Mouse (Mus musculus): ENCODE data around the gene Rps27l. TPM values are rescaled to one million over a fixed set of nuclear protein-coding genes. Genes with fewer than 3 reads are reported as not detected.
A peak's percentile ranks its signal among the peaks of the same experiment; 100 is the strongest.

Rps27l gene
- total and polyA plus RNA-seq, 3 experiments = 469 to 502 TPM; not detected in 1

GRCm38 (mm10) chr9:66914540-66914939 is 31.3 kb upstream of the Rps27l start (continued):
- TF ChIP-seq SIN3A (IDR thresholded peaks at IDR 0.05; ENCODE audit: low read length) (no peak; the same call in 1 of the 2 replicates), TBP (IDR thresholded peaks at IDR 0.05; ENCODE audit: low read depth, low read length) (no peak), E2F4 (IDR thresholded peaks at IDR 0.05; ENCODE audit: borderline replicate concordance, low read depth, low read length) (no peak), MEF2A (IDR thresholded peaks at IDR 0.05; ENCODE audit: extremely low read depth, insufficient replicate concordance, low read depth, low read length, poor library complexity, severe bottlenecking) (no peak), NRF1 (IDR thresholded peaks at IDR 0.05; ENCODE audit: insufficient read depth, low read depth, low read length, poor library complexity, severe bottlenecking) (no peak), ZNF384 (IDR thresholded peaks at IDR 0.05; ENCODE audit: low read depth, low read length) (no peak), ZKSCAN1 (IDR thresholded peaks at IDR 0.05; ENCODE audit: low read depth, low read length) (no peak), POLR2A (IDR thresholded peaks at IDR 0.05; ENCODE audit: control insufficient read depth in 1 of 2, insufficient read depth in 1 of 2, low read depth in 1 of 2, low read length in 2 of 2, poor library complexity in 1 of 2) (no peak), POLR2AphosphoS2 (IDR thresholded peaks at IDR 0.05; ENCODE audit: low read length) (no peak), RAD21 (IDR thresholded peaks at IDR 0.05; ENCODE audit: low read depth, low read length) (no peak), ELF1 (IDR thresholded peaks at IDR 0.05; ENCODE audit: low read depth, low read length) (no peak), ZC3H11A (IDR thresholded peaks at IDR 0.05; ENCODE audit: low read depth, low read length) (no peak), CHD2 (IDR thresholded peaks at IDR 0.05; ENCODE audit: low read length) (no peak), CHD1 (IDR thresholded peaks at IDR 0.05; ENCODE audit: low read depth, low read length) (no peak), MAZ (IDR thresholded peaks at IDR 0.05; ENCODE audit: low read depth, low read length) (no peak), UBTF (IDR thresholded peaks at IDR 0.05; ENCODE audit: borderline replicate concordance, insufficient read depth, low read depth, low read length) (no peak), USF1 (IDR thresholded peaks at IDR 0.05; ENCODE audit: low read depth, low read length) (no peak), MAX (IDR thresholded peaks at IDR 0.05; ENCODE audit: low read length) (no peak), JUND (IDR thresholded peaks at IDR 0.05; ENCODE audit: low read depth, low read length) (no peak)

- peaks cover 42% of the 10 kb centered on the region for H3K79me2 ChIP-seq (ENCODE audit: control insufficient read depth, insufficient read depth, low read length, poor library complexity)
- H3K27ac ChIP-seq (ENCODE audit: control insufficient read depth, low read depth, low read length) = peak overlapping the region; percentile 99
- H3K9ac ChIP-seq (ENCODE audit: control insufficient read depth, low read depth, low read length, poor library complexity, severe bottlenecking) = peak overlapping the region; percentile 67
- DNase-seq (ENCODE audit: low read depth, low spot score) = peak; percentile 52
- TF ChIP-seq EP300 (IDR thresholded peaks at IDR 0.05; ENCODE audit: low read depth in 1 of 2, low read length in 2 of 2) (no peak), NELFE (IDR thresholded peaks at IDR 0.05; ENCODE audit: low read depth, low read length) (no peak), TBP (IDR thresholded peaks at IDR 0.05; ENCODE audit: low read depth, low read length) (0 out of 2 replicates have a peak, but pooled peaks have one; percentile 18), ZMIZ1 (IDR thresholded peaks at IDR 0.05; ENCODE audit: low read depth, low read length) (no peak), POLR2AphosphoS2 (IDR thresholded peaks at IDR 0.05; ENCODE audit: low read length) (no peak), MYC (IDR thresholded peaks at IDR 0.05; ENCODE audit: low read depth, low read length) (no peak), RCOR1 (IDR thresholded peaks at IDR 0.05; ENCODE audit: low read depth, low read length) (no peak), NRF1 (IDR thresholded peaks at IDR 0.05; ENCODE audit: insufficient read depth, low read depth, low read length, poor library complexity, severe bottlenecking) (no peak), ETS1 (IDR thresholded peaks at IDR 0.05; ENCODE audit: low read depth, low read length) (peak; percentile 37; the same call in 1 of the 2 replicates), ELF1 (IDR thresholded peaks at IDR 0.05; ENCODE audit: low read depth, low read length) (0 out of 2 replicates have a peak, but pooled peaks have one; percentile 11)
- H3K27me3 ChIP-seq (ENCODE audit: control insufficient read depth in 1 of 2, insufficient read depth in 2 of 2, low read length in 2 of 2) = no peaks in the 10 kb centered on the region
- no peaks in the 10 kb centered on the region for H3K9me3 ChIP-seq (replicated peaks; ENCODE audit: insufficient read depth, low read length)
- peaks cover 0 to 51% of the 10 kb centered on the region in 2 experiments; a peak in 2 of 4 replicates for H3K36me3 ChIP-seq (ENCODE audit: control insufficient read depth in 1 of 2, insufficient read depth in 2 of 2, low read length in 2 of 2)
- H3K4me1 ChIP-seq (ENCODE audit: control insufficient read depth in 1 of 2, insufficient read depth in 2 of 2, low read length in 2 of 2) = peaks cover 39 to 41% of the 10 kb centered on the region in 2 experiments
- peak overlapping the region in 1 of 2 experiments; percentile 39; a peak in 2 of 4 replicates for H3K4me3 ChIP-seq (ENCODE audit: control insufficient read depth in 1 of 2, insufficient read depth in 1 of 2, low read depth in 2 of 2, low read length in 2 of 2)
Measured at GRCm38 (mm10) chr9:66915401-66915800, 30.5 kb upstream of the Rps27l start.

Measured in MEL (cell line).